8 mouse cellular contexts compared by ENCODE assay signal in genomic region chrX:140280016-140280415, GRCm38 (mm10).
DNase-seq lines count a peak whose midpoint lies in the region; ATAC-seq lines count a peak whose summit lies in the region.

No protein-coding gene starts in this region.

- no peaks in the 10 kb centered on the region for H3K9me3 ChIP-seq in kidney, embryonic 15.5 days (replicated peaks)
- no peaks in the 10 kb centered on the region for H3K9me3 ChIP-seq in embryonic facial prominence, embryonic 12.5 days
- no peaks in the 10 kb centered on the region for H3K9me3 ChIP-seq in midbrain, embryonic 14.5 days (ENCODE audit: control insufficient read depth, low read length)

- H3K27ac ChIP-seq in kidney, embryonic 15.5 days: no peak overlapping the region
- no peak overlapping the region for H3K27ac ChIP-seq in embryonic facial prominence, embryonic 12.5 days
- no peak overlapping the region for H3K27ac ChIP-seq in midbrain, embryonic 14.5 days (replicated peaks; ENCODE audit: low read depth, low read length)

- no peak for DNase-seq in kidney, postnatal 14 days
- DNase-seq in R1 (ENCODE audit: low read depth, low spot score): peak; percentile 3
- peak; percentile 50 for DNase-seq in midbrain, embryonic 14.5 days
- DNase-seq in urinary bladder, postnatal 25 days (ENCODE audit: low spot score): no peak
- no peak for DNase-seq in urinary bladder, adult 18-20 months (ENCODE audit: low spot score in 2 of 2)
- DNase-seq in gastrocnemius, postnatal 14 days: no peak

- intact Hi-C loops in gastrocnemius, postnatal 14 days (cut with DNase I; ENCODE audit: low total_unique reads): no loop called here

- H3K4me2 ChIP-seq in kidney, embryonic 15.5 days: peak overlapping the region; percentile 36; the same call in 1 of the 2 replicates
- H3K4me2 ChIP-seq in embryonic facial prominence, embryonic 12.5 days (replicated peaks): peak overlapping the region; percentile 26; the same call in 1 of the 2 replicates
- peak overlapping the region; percentile 45 for H3K4me2 ChIP-seq in midbrain, embryonic 14.5 days (ENCODE audit: low read length)

- H3K4me1 ChIP-seq in kidney, embryonic 15.5 days: 0 out of 2 replicates have a peak, but pooled peaks cover 2% of the 10 kb centered on the region
- no peaks in the 10 kb centered on the region for H3K4me1 ChIP-seq in embryonic facial prominence, embryonic 12.5 days
- no peaks in the 10 kb centered on the region for H3K4me1 ChIP-seq in midbrain, embryonic 14.5 days (ENCODE audit: control insufficient read depth, insufficient read depth, low read length)

- WGBS in kidney, embryonic 15.5 days: 18% methylated on average over 12 of the region's 12 CpGs
- 14% methylated on average over 12 of the region's 12 CpGs for WGBS in embryonic facial prominence, embryonic 12.5 days
- 18% methylated on average over 12 of the region's 12 CpGs for WGBS in midbrain, embryonic 14.5 days

- H3K27me3 ChIP-seq in kidney, embryonic 15.5 days: peaks cover 94% of the 10 kb centered on the region
- peaks cover 66% of the 10 kb centered on the region for H3K27me3 ChIP-seq in embryonic facial prominence, embryonic 12.5 days
- no peaks in the 10 kb centered on the region for H3K27me3 ChIP-seq in midbrain, embryonic 14.5 days (ENCODE audit: control insufficient read depth, insufficient read depth, low read length)

- no peak overlapping the region for H3K4me3 ChIP-seq in kidney, embryonic 15.5 days (replicated peaks)
- no peak overlapping the region for H3K4me3 ChIP-seq in embryonic facial prominence, embryonic 12.5 days
- H3K4me3 ChIP-seq in midbrain, embryonic 14.5 days (replicated peaks; ENCODE audit: low read depth, low read length): peak overlapping the region; percentile 10; the same call in 1 of the 2 replicates

- ATAC-seq in kidney, embryonic 15.5 days (replicated peaks; ENCODE audit: low FRiP score): no peak
- no peak for ATAC-seq in embryonic facial prominence, embryonic 12.5 days (ENCODE audit: insufficient number of reproducible peaks, insufficient read depth, low FRiP score, low TSS enrichment)
- 0 out of 2 replicates have a peak, but pooled peaks have one; percentile 22 for ATAC-seq in midbrain, embryonic 14.5 days (ENCODE audit: low FRiP score, low TSS enrichment)

- H3K9ac ChIP-seq in kidney, embryonic 15.5 days: no peak overlapping the region
- H3K9ac ChIP-seq in embryonic facial prominence, embryonic 12.5 days: no peak overlapping the region
- H3K9ac ChIP-seq in midbrain, embryonic 14.5 days (replicated peaks; ENCODE audit: low read length): no peak overlapping the region; the same call in 1 of the 2 replicates

- no peaks in the 10 kb centered on the region for H3K36me3 ChIP-seq in kidney, embryonic 15.5 days
- no peaks in the 10 kb centered on the region for H3K36me3 ChIP-seq in embryonic facial prominence, embryonic 12.5 days
- H3K36me3 ChIP-seq in midbrain, embryonic 14.5 days (ENCODE audit: control insufficient read depth, insufficient read depth, low read length): no peaks in the 10 kb centered on the region

Comparison
In these comparisons a context has a peak if more than half of its experiments do, and no peak if none do; other contexts are left out.
1. DNase-seq: peak in R1 (single experiment) and midbrain, embryonic 14.5 days (single experiment); none in kidney, postnatal 14 days (single experiment), urinary bladder, postnatal 25 days (single experiment), urinary bladder, adult 18-20 months (0 of 2) and gastrocnemius, postnatal 14 days (single experiment).
2. Peak in every context shown above with its lines, with median percentiles within 50 percentile points of each other: H3K4me2 ChIP-seq.